Mouse (Mus musculus): ENCODE data around the gene Gm9887. TPM values are rescaled to one million over a fixed set of nuclear protein-coding genes. Genes with fewer than 3 reads are reported as not detected.

The Gm9887 gene
- 1 to 10 TPM in 1 of 4 experiments, under 1 TPM in 1, not detected in 2; 0.87 to 1.6 TPM for total RNA-seq (2022)

- peak; percentile 95 to 97 for DNase-seq (ENCODE audit: low spot score in 2 of 2)
These were observed at the start of gene Gm9887, which contains the start of gene Arf6 for GRCm38 (mm10) chr12:69371854-69372671. Gene Gm9887, minus strand, starts transcription at chr12:69372458. Gene Arf6, plus strand, starts transcription at chr12:69372150.

GRCm38 (mm10) chr12:69420716-69421115, 48.5 kb upstream of the Gm9887 start:
- DNase-seq (ENCODE audit: low spot score in 2 of 2) = no peak

- no peak for DNase-seq (ENCODE audit: low spot score in 2 of 2)
These were observed 47.3 kb upstream of the Gm9887 start for GRCm38 (mm10) chr12:69419606-69420005.

GRCm38 (mm10) chr12:69419017-69419605, 46.9 kb upstream of the Gm9887 start:
- peak in 1 of 2 experiments; percentile 13 for DNase-seq (ENCODE audit: low spot score in 2 of 2)

- no peak for DNase-seq (ENCODE audit: low spot score in 2 of 2)
These were observed 46.3 kb upstream of the Gm9887 start for GRCm38 (mm10) chr12:69418606-69419005.

GRCm38 (mm10) chr12:69417701-69418291, 45.5 kb upstream of the Gm9887 start:
- no peak for DNase-seq (ENCODE audit: low spot score in 2 of 2)

- DNase-seq (ENCODE audit: low spot score in 2 of 2) = no peak
These were observed 44.5 kb upstream of the Gm9887 start for GRCm38 (mm10) chr12:69416793-69417192.

- DNase-seq (ENCODE audit: low spot score in 2 of 2) = no peak
These were observed 42.7 kb upstream of the Gm9887 start for GRCm38 (mm10) chr12:69414826-69415572.

GRCm38 (mm10) chr12:69413303-69413702, 41.0 kb upstream of the Gm9887 start:
- DNase-seq (ENCODE audit: low spot score in 2 of 2) = no peak

GRCm38 (mm10) chr12:69411936-69412335, 39.7 kb upstream of the Gm9887 start:
- no peak for DNase-seq (ENCODE audit: low spot score in 2 of 2)

- DNase-seq (ENCODE audit: low spot score in 2 of 2) = no peak
These were observed 38.5 kb upstream of the Gm9887 start for GRCm38 (mm10) chr12:69410767-69411166.

- no peak for DNase-seq (ENCODE audit: low spot score in 2 of 2)
These were observed 30.4 kb upstream of the Gm9887 start for GRCm38 (mm10) chr12:69402594-69403167.

GRCm38 (mm10) chr12:69402100-69402499, 29.8 kb upstream of the Gm9887 start:
- no peak for DNase-seq (ENCODE audit: low spot score in 2 of 2)

- no peak for DNase-seq (ENCODE audit: low spot score in 2 of 2)
These were observed 28.6 kb upstream of the Gm9887 start for GRCm38 (mm10) chr12:69400871-69401286.

- DNase-seq (ENCODE audit: low spot score in 2 of 2) = no peak
These were observed 28.1 kb upstream of the Gm9887 start for GRCm38 (mm10) chr12:69400367-69400766.

- DNase-seq (ENCODE audit: low spot score in 2 of 2) = no peak
These were observed 22.2 kb upstream of the Gm9887 start for GRCm38 (mm10) chr12:69394456-69394855.

- no peak for DNase-seq (ENCODE audit: low spot score in 2 of 2)
These were observed 20.8 kb upstream of the Gm9887 start for GRCm38 (mm10) chr12:69393076-69393475.

- no peak for DNase-seq (ENCODE audit: low spot score in 2 of 2)
These were observed 17.9 kb upstream of the Gm9887 start for GRCm38 (mm10) chr12:69390000-69390698.

- no peak for DNase-seq (ENCODE audit: low spot score in 2 of 2)
These were observed 17.1 kb upstream of the Gm9887 start for GRCm38 (mm10) chr12:69389273-69389938.

GRCm38 (mm10) chr12:69388321-69388869, 16.1 kb upstream of the Gm9887 start:
- DNase-seq (ENCODE audit: low spot score in 2 of 2) = no peak

All from left cerebral cortex, adult 8-10 months (tissue).